Mouse (Mus musculus) kidney, adult 11 months (tissue): ENCODE measurements at regions not wholly inside any gene's neighbourhood (a gene's known extent, or its start where the extent isn't known, plus 50 kb on each side); places are given as distances from the start of the nearest gene placed in this dataset.
A peak's percentile ranks its signal among the peaks of the same experiment; 100 is the strongest.

Source experiments
- DNase-seq: peaks from one replicate; pipeline ENCODE4 v3.0.0; 2022

- DNase-seq = no peak
Measured at GRCm38 (mm10) chr2:21267149-21267761, 61.7 kb downstream of the Thnsl1 start.

- peak; percentile 15 for DNase-seq
Measured at GRCm38 (mm10) chr2:21269989-21270846, 64.7 kb downstream of the Thnsl1 start.

DNA sequence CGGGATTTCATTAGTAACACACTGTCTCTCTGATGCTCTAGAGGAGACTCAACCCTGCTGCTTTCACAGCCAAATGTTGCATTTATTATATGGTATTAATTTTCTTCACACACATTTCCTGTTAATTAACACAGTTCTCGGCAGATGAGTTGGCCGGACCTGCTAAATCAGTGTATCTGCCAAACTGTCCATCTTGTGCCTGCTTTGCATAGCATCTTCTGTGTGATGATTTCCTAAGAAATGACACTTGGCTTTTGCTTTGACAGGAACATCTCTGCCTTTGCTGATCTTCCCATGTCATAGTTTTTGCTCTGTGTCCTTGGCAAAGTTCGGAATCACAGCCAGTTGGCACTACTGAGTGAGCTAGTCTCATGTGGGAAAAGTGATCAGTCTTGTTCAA lies 67.9 kb downstream of the Thnsl1 start:
- DNase-seq = no peak

GRCm38 (mm10) chr2:21275315-21275714 lies 69.8 kb downstream of the Thnsl1 start:
- DNase-seq = no peak

DNA sequence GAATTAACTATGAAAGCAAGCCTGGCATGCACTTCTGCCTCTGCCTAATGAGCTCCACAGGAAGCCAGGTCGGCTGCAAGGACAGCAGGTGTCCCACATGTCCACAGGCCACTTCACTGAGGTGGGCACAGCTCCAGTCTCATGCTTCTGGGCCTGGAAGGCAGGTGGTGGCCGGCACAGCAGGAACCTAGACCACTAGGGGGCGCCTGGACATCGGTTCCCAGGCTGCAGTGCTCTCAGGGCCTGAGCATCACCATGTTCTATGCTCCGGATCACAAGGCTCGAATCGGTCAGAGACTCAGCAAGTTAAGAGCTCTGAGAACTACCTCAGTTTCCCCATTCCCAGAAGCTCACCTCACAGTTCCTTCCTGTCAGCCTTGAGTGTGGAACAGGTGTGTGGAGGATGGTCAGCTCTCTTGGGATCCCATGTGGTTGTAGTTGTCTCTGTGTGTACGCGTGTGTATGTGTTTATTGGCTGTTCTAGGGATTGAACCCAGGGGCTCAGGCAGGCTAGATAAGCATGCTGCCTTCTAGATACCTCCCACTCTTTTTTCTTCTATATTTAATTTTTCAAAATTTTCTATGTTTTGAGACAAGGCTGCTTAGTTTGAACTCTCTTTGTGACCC lies 75.4 kb downstream of the Thnsl1 start:
- DNase-seq = peak; percentile 21

GRCm38 (mm10) chr2:21282505-21283200 lies 77.1 kb downstream of the Thnsl1 start:
- no peak for DNase-seq

- no peak for DNase-seq
Measured at GRCm38 (mm10) chr2:21284881-21285280, 79.4 kb downstream of the Thnsl1 start.

DNA sequence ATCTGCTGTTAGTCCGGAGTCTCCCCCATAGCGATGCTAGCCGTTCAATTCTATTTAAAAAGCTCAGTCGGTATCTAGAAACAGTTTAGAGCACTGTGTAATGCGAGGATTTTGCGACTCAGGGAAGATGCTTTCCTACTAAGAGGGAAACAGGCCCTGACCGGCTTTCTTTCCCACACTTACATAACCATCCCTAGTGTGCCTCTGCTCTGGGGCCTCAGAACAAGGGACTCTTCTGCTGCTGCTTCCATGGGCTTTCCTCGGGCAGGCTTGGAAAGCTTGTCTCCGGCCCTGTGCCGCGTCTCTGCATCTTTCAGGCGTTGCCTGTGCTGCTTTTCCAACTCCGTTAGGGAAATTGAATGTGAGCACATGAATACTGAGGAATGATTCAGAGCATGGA lies 79.6 kb upstream of the Gpr158 start:
- no peak for DNase-seq

GRCm38 (mm10) chr2:21292669-21293151 lies 74.6 kb upstream of the Gpr158 start:
- DNase-seq = no peak

GRCm38 (mm10) chr2:21294002-21294401 lies 73.3 kb upstream of the Gpr158 start:
- DNase-seq = no peak

DNA sequence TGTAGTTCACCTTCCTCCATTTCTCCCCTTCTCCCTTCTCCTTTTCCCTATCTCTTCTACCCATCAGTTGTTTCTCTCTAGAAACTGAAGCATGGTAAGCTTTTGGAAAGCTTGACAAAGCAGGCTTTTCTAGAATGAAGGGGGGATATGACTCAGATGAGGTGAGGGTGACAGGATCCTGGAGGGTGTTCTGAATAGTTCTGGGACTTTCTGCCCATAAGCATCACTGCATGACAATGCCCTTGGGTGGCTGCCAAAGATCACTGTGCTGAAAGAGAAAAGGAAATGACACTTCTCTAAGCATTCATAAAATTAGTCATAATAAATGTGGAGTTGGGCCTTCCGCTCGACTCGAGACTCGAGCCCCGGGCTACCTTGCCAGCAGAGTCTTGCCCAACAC lies 67.7 kb upstream of the Gpr158 start:
- no peak for DNase-seq
